Mouse (Mus musculus): Measurements from ENCODE around the gene Fam161a. TPM values are rescaled to one million over a fixed set of nuclear protein-coding genes. Genes with fewer than 3 reads are reported as not detected.

Fam161a gene
- polyA plus RNA-seq, 1 experiment from 2014 or later: 5.8 TPM

- Histone ChIP-seq H3K9ac (no peak overlapping the region), H3K4me1 (replicated peaks) (peaks cover 16% of the 10 kb centered on the region), H3K27ac (replicated peaks) (no peak overlapping the region), H3K4me3 (no peak overlapping the region), H3K27me3 (no peaks in the 10 kb centered on the region), H3K36me3 (peaks cover 45% of the 10 kb centered on the region), H3K4me2 (no peak overlapping the region), H3K9me3 (no peaks in the 10 kb centered on the region)
- ATAC-seq (ENCODE audit: low FRiP score, low read depth): no peak
- WGBS: 93% methylated on average over 2 of the region's 2 CpGs
These were observed 13.1 kb upstream of the Fam161a start for GRCm38 (mm10) chr11:22994271-22994670.

- ATAC-seq (ENCODE audit: low FRiP score, low read depth): no peak
- H3K27ac ChIP-seq (replicated peaks): no peak overlapping the region
- no peak overlapping the region for H3K4me2 ChIP-seq
- no peaks in the 10 kb centered on the region for H3K27me3 ChIP-seq
- H3K9ac ChIP-seq: no peak overlapping the region
- 95% methylated on average over 4 of the region's 4 CpGs for WGBS
- no peak overlapping the region for H3K4me3 ChIP-seq
- peaks cover 16% of the 10 kb centered on the region for H3K4me1 ChIP-seq (replicated peaks)
- H3K36me3 ChIP-seq: peaks cover 56% of the 10 kb centered on the region
- H3K9me3 ChIP-seq: no peaks in the 10 kb centered on the region
These were observed 11.9 kb upstream of the Fam161a start for GRCm38 (mm10) chr11:22995461-22995860.

- Histone ChIP-seq H3K36me3 (peaks cover 77% of the 10 kb centered on the region), H3K4me1 (replicated peaks) (no peaks in the 10 kb centered on the region), H3K27ac (replicated peaks) (no peak overlapping the region), H3K27me3 (no peaks in the 10 kb centered on the region), H3K4me3 (no peak overlapping the region), H3K9me3 (no peaks in the 10 kb centered on the region), H3K9ac (no peak overlapping the region), H3K4me2 (no peak overlapping the region)
- WGBS: 85% methylated on average over 1 of the region's 1 CpGs
- no peak for ATAC-seq (ENCODE audit: low FRiP score, low read depth)
These were observed 9.0 kb upstream of the Fam161a start for GRCm38 (mm10) chr11:22998308-22998707.

GRCm38 (mm10) chr11:23005276-23005675 is 2.1 kb upstream of the Fam161a start:
- peaks cover 36% of the 10 kb centered on the region for H3K36me3 ChIP-seq
- H3K9me3 ChIP-seq: no peaks in the 10 kb centered on the region
- no peak overlapping the region for H3K9ac ChIP-seq
- peaks cover 7% of the 10 kb centered on the region; the same call in 1 of the 2 replicates for H3K4me1 ChIP-seq (replicated peaks)
- WGBS: 91% methylated on average over 1 of the region's 1 CpGs
- H3K4me2 ChIP-seq: no peak overlapping the region
- ATAC-seq (ENCODE audit: low FRiP score, low read depth): no peak
- no peaks in the 10 kb centered on the region for H3K27me3 ChIP-seq
- no peak overlapping the region for H3K4me3 ChIP-seq
- H3K27ac ChIP-seq (replicated peaks): no peak overlapping the region

GRCm38 (mm10) chr11:23007166-23007480 is 208 bp upstream of the Fam161a start:
- Histone ChIP-seq H3K27me3 (no peaks in the 10 kb centered on the region), H3K4me2 (peak overlapping the region; percentile 80), H3K9me3 (no peaks in the 10 kb centered on the region), H3K36me3 (peaks cover 20% of the 10 kb centered on the region), H3K9ac (peak overlapping the region; percentile 41), H3K4me1 (replicated peaks) (peaks cover 7% of the 10 kb centered on the region; the same call in 1 of the 2 replicates), H3K27ac (replicated peaks) (peak overlapping the region; percentile 96), H3K4me3 (peak overlapping the region; percentile 59)
- peak; percentile 63; the same call in 1 of the 2 replicates for ATAC-seq (ENCODE audit: low FRiP score, low read depth)
- 3% methylated on average over 6 of the region's 6 CpGs for WGBS

GRCm38 (mm10) chr11:23008181-23008823 is 971 bp downstream of the Fam161a start:
- H3K9me3 ChIP-seq: no peaks in the 10 kb centered on the region
- H3K4me1 ChIP-seq (replicated peaks): peaks cover 7% of the 10 kb centered on the region; the same call in 1 of the 2 replicates
- WGBS: under 1% methylated on average over 40 of the region's 40 CpGs
- peak; percentile 95 for ATAC-seq (ENCODE audit: low FRiP score, low read depth)
- H3K4me3 ChIP-seq: peak overlapping the region; percentile 59
- peak overlapping the region; percentile 96 for H3K27ac ChIP-seq (replicated peaks)
- peak overlapping the region; percentile 76 for H3K9ac ChIP-seq
- no peaks in the 10 kb centered on the region; the same call in 1 of the 2 replicates for H3K27me3 ChIP-seq
- H3K4me2 ChIP-seq: peak overlapping the region; percentile 80
- peaks cover 12% of the 10 kb centered on the region for H3K36me3 ChIP-seq

GRCm38 (mm10) chr11:23008824-23009200 is 1.5 kb downstream of the Fam161a start:
- 32% methylated on average over 4 of the region's 4 CpGs for WGBS
- Histone ChIP-seq H3K9ac (peak overlapping the region; percentile 76; the same call in 1 of the 2 replicates), H3K27ac (replicated peaks) (peak overlapping the region; percentile 96), H3K27me3 (no peaks in the 10 kb centered on the region; the same call in 1 of the 2 replicates), H3K9me3 (no peaks in the 10 kb centered on the region), H3K36me3 (peaks cover 7% of the 10 kb centered on the region), H3K4me2 (peak overlapping the region; percentile 80), H3K4me3 (peak overlapping the region; percentile 59), H3K4me1 (replicated peaks) (peaks cover 7% of the 10 kb centered on the region; the same call in 1 of the 2 replicates)
- no peak for ATAC-seq (ENCODE audit: low FRiP score, low read depth)

GRCm38 (mm10) chr11:23013096-23013495 is 5.8 kb downstream of the Fam161a start:
- H3K4me1 ChIP-seq (replicated peaks): no peaks in the 10 kb centered on the region; the same call in 1 of the 2 replicates

GRCm38 (mm10) chr11:23013580-23014294 is 6.4 kb downstream of the Fam161a start:
- no peak overlapping the region for H3K4me2 ChIP-seq
- no peak overlapping the region for H3K4me3 ChIP-seq
- H3K36me3 ChIP-seq: no peaks in the 10 kb centered on the region
- H3K9me3 ChIP-seq: no peaks in the 10 kb centered on the region
- no peaks in the 10 kb centered on the region; the same call in 1 of the 2 replicates for H3K27me3 ChIP-seq
- H3K4me1 ChIP-seq (replicated peaks): no peaks in the 10 kb centered on the region; the same call in 1 of the 2 replicates
- 90% methylated on average over 4 of the region's 4 CpGs for WGBS
- ATAC-seq (ENCODE audit: low FRiP score, low read depth): no peak
- no peak overlapping the region for H3K27ac ChIP-seq (replicated peaks)
- H3K9ac ChIP-seq: no peak overlapping the region

More at GRCm38 (mm10) chr11:23013096-23013495, 5.8 kb downstream of the Fam161a start:
- H3K4me3 ChIP-seq: no peak overlapping the region
- no peaks in the 10 kb centered on the region for H3K36me3 ChIP-seq
- no peak overlapping the region for H3K27ac ChIP-seq (replicated peaks)
- no peaks in the 10 kb centered on the region for H3K9me3 ChIP-seq
- no peak for ATAC-seq (ENCODE audit: low FRiP score, low read depth)
- no peak overlapping the region for H3K4me2 ChIP-seq
- no peaks in the 10 kb centered on the region; the same call in 1 of the 2 replicates for H3K27me3 ChIP-seq
- H3K9ac ChIP-seq: no peak overlapping the region
- WGBS: 82% methylated on average over 1 of the region's 1 CpGs

- Histone ChIP-seq H3K4me1 (replicated peaks) (no peaks in the 10 kb centered on the region), H3K36me3 (no peaks in the 10 kb centered on the region), H3K27me3 (no peaks in the 10 kb centered on the region; the same call in 1 of the 2 replicates), H3K27ac (replicated peaks) (no peak overlapping the region), H3K9me3 (no peaks in the 10 kb centered on the region), H3K4me2 (no peak overlapping the region), H3K9ac (no peak overlapping the region), H3K4me3 (no peak overlapping the region)
- no peak for ATAC-seq (ENCODE audit: low FRiP score, low read depth)
- WGBS: 83% methylated on average over 6 of the region's 6 CpGs
These were observed 7.7 kb downstream of the Fam161a start for GRCm38 (mm10) chr11:23014996-23015395.

- Histone ChIP-seq H3K9me3 (no peaks in the 10 kb centered on the region), H3K27ac (replicated peaks) (no peak overlapping the region), H3K4me2 (no peak overlapping the region), H3K4me3 (no peak overlapping the region), H3K27me3 (no peaks in the 10 kb centered on the region; the same call in 1 of the 2 replicates), H3K9ac (no peak overlapping the region), H3K4me1 (replicated peaks) (no peaks in the 10 kb centered on the region), H3K36me3 (no peaks in the 10 kb centered on the region)
- no peak for ATAC-seq (ENCODE audit: low FRiP score, low read depth)
- WGBS: 97% methylated on average over 4 of the region's 4 CpGs
These were observed 10.6 kb downstream of the Fam161a start for GRCm38 (mm10) chr11:23017943-23018342.

- no peak overlapping the region for H3K4me3 ChIP-seq
- no peaks in the 10 kb centered on the region for H3K27me3 ChIP-seq
- ATAC-seq (ENCODE audit: low FRiP score, low read depth): no peak
- H3K27ac ChIP-seq (replicated peaks): no peak overlapping the region
- no peaks in the 10 kb centered on the region for H3K4me1 ChIP-seq (replicated peaks)
- H3K4me2 ChIP-seq: no peak overlapping the region
- H3K36me3 ChIP-seq: no peaks in the 10 kb centered on the region
- WGBS: 74% methylated on average over 24 of the region's 24 CpGs
- no peaks in the 10 kb centered on the region for H3K9me3 ChIP-seq
- H3K9ac ChIP-seq: no peak overlapping the region
These were observed 12.9 kb downstream of the Fam161a start for GRCm38 (mm10) chr11:23020116-23020770.

All from hindbrain, embryonic 15.5 days (tissue).